Mouse (Mus musculus): Measurements from ENCODE around the gene Olfr13. TPM values are rescaled to one million over a fixed set of nuclear protein-coding genes. Genes with fewer than 3 reads are reported as not detected.

Olfr13 gene
- polyA plus RNA-seq (2014; fragmentation: Illumina TruSeq; extraction: RNeasy Lipid Tissue Mini Kit (QIAGEN cat#74804); ENCODE audit: low read depth, low replicate concordance): 0.14 TPM

DNA sequence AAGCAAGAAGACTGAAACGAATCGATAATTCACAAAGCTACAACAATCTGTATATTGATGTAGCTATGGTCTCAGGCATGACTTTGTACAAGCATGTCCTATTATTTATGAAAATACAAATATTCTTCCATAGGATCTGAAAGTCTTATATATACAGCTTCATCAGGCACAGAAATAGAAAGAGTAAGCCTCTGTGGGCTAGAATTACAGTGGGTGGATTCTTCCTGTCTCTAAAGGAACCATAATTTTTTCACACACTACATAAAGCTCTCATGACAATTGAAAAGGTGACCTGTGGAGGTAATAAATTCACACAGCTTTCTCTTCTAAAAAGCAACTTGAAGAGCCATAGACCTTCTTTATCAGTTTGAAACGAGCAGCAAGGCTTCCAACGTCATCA, at the start of gene Olfr13:
TSS of gene Olfr13 (plus strand) at position 301 of the 400 bp plus-strand sequence.

GRCm38 (mm10) chr6:43146267-43146666, 25.7 kb upstream of the Olfr13 start, which contains the start of gene Olfr237-ps1:
TSS of gene Olfr237-ps1 (plus strand) at chr6:43146567.

GRCm38 (mm10) chr6:43162982-43163381, 9.0 kb upstream of the Olfr13 start, which contains the start of gene Olfr437:
TSS of gene Olfr437 (plus strand) at chr6:43163282.

DNA sequence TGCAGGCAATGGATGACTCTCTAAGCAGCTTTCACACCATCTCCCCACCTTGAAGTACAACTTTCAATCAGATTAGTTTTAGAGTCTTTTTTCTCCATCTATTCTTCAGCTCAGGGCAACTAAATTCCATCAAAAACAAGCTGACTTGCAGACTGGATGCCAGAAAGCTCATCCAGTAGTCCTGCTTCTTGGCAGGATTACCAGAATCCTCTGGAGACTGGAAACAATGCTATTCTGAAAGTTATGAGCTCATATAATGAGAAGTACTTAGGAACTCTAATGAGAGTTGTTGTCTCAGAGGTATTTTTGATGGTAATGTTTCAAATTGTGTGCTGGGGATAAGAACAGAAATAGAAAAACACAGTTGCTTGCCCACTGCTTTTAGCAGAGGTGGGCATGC, 24.8 kb downstream of the Olfr13 start, which contains the start of gene Olfr435:
TSS of gene Olfr435 (plus strand) at position 366 of the 400 bp plus-strand sequence.

DNA sequence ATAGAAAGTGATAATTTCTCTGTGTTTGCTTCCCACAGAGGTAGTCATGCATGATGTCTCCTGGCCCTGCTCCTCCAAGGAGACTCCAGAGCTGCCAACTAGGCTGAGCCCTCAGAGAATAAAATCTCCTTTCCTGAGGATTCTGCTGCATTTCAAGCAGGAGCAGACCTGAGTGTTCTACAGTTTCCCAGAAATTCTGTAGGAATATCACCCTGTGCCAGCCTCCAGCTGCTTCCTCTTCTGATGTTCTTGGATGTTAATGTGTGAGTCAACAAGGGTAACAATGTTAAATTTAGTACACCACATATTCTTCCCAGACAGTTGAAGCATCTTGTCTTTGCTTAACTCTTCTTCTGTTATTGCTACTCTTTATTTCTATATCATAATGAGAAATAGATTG, 40.9 kb downstream of the Olfr13 start, which contains the start of gene Olfr434:
TSS of gene Olfr434 (plus strand) at position 149 of the 400 bp plus-strand sequence.

Other genes with a start within 250 kb of the Olfr13 start
- not detected for gene Olfr444, start 223.1 kb upstream of the Olfr13 start, polyA plus RNA-seq (2014; fragmentation: Illumina TruSeq; extraction: RNeasy Lipid Tissue Mini Kit (QIAGEN cat#74804); ENCODE audit: low read depth, low replicate concordance)
- not detected for gene Olfr441, start 65.8 kb upstream of the Olfr13 start, polyA plus RNA-seq (2014; fragmentation: Illumina TruSeq; extraction: RNeasy Lipid Tissue Mini Kit (QIAGEN cat#74804); ENCODE audit: low read depth, low replicate concordance)
- 0.20 TPM for gene Olfr237-ps1, start 25.6 kb upstream of the Olfr13 start, polyA plus RNA-seq (2014; fragmentation: Illumina TruSeq; extraction: RNeasy Lipid Tissue Mini Kit (QIAGEN cat#74804); ENCODE audit: low read depth, low replicate concordance)
- not detected for gene Olfr437, start 8.9 kb upstream of the Olfr13 start, polyA plus RNA-seq (2014; fragmentation: Illumina TruSeq; extraction: RNeasy Lipid Tissue Mini Kit (QIAGEN cat#74804); ENCODE audit: low read depth, low replicate concordance)
- gene Olfr435, start 25.0 kb downstream of the Olfr13 start, polyA plus RNA-seq (2014; fragmentation: Illumina TruSeq; extraction: RNeasy Lipid Tissue Mini Kit (QIAGEN cat#74804); ENCODE audit: low read depth, low replicate concordance): not detected
- not detected for gene Olfr434, start 40.9 kb downstream of the Olfr13 start, polyA plus RNA-seq (2014; fragmentation: Illumina TruSeq; extraction: RNeasy Lipid Tissue Mini Kit (QIAGEN cat#74804); ENCODE audit: low read depth, low replicate concordance)
- gene Olfr47, start 59.4 kb downstream of the Olfr13 start, polyA plus RNA-seq (2014; fragmentation: Illumina TruSeq; extraction: RNeasy Lipid Tissue Mini Kit (QIAGEN cat#74804); ENCODE audit: low read depth, low replicate concordance): not detected
- gene Arhgef5, start 93.4 kb downstream of the Olfr13 start, polyA plus RNA-seq (2014; fragmentation: Illumina TruSeq; extraction: RNeasy Lipid Tissue Mini Kit (QIAGEN cat#74804); ENCODE audit: low read depth, low replicate concordance): 2.1 TPM
- gene Nobox, start 137.4 kb downstream of the Olfr13 start, polyA plus RNA-seq (2014; fragmentation: Illumina TruSeq; extraction: RNeasy Lipid Tissue Mini Kit (QIAGEN cat#74804); ENCODE audit: low read depth, low replicate concordance): 0.25 TPM